Mouse (Mus musculus): ENCODE results near the gene Dennd4b. TPM values are rescaled to one million over a fixed set of nuclear protein-coding genes. Genes with fewer than 3 reads are reported as not detected.

Dennd4b gene
- polyA plus RNA-seq, 1 experiment from 2014 or later: 8.1 TPM

- Histone ChIP-seq H3K27ac (ENCODE audit: low read depth, low read length) (no peak overlapping the region), H3K9me3 (ENCODE audit: control insufficient read depth, low read length) (no peaks in the 10 kb centered on the region), H3K27me3 (replicated peaks; ENCODE audit: control insufficient read depth, insufficient read depth, low read length) (no peaks in the 10 kb centered on the region), H3K4me1 (ENCODE audit: control insufficient read depth, insufficient read depth, low read depth, low read length) (peaks cover 14% of the 10 kb centered on the region), H3K4me3 (ENCODE audit: low read length) (no peak overlapping the region), H3K9ac (ENCODE audit: low read depth, low read length) (no peak overlapping the region), H3K36me3 (ENCODE audit: control insufficient read depth, insufficient read depth, low read length) (peaks cover 33% of the 10 kb centered on the region), H3K4me2 (ENCODE audit: low read length) (no peak overlapping the region)
- WGBS: 90% methylated on average over 19 of the region's 19 CpGs
- no peak for ATAC-seq
These were observed 8.1 kb upstream of the Dennd4b start for GRCm38 (mm10) chr3:90256731-90257530.

GRCm38 (mm10) chr3:90258521-90258920 is 6.5 kb upstream of the Dennd4b start:
- no peaks in the 10 kb centered on the region for H3K9me3 ChIP-seq (ENCODE audit: control insufficient read depth, low read length)
- no peak for ATAC-seq
- peaks cover 14% of the 10 kb centered on the region for H3K4me1 ChIP-seq (ENCODE audit: control insufficient read depth, insufficient read depth, low read depth, low read length)
- H3K36me3 ChIP-seq (ENCODE audit: control insufficient read depth, insufficient read depth, low read length): peaks cover 46% of the 10 kb centered on the region
- no peak overlapping the region for H3K27ac ChIP-seq (ENCODE audit: low read depth, low read length)
- H3K27me3 ChIP-seq (replicated peaks; ENCODE audit: control insufficient read depth, insufficient read depth, low read length): no peaks in the 10 kb centered on the region
- 91% methylated on average over 4 of the region's 4 CpGs for WGBS
- no peak overlapping the region for H3K4me3 ChIP-seq (ENCODE audit: low read length)
- no peak overlapping the region for H3K4me2 ChIP-seq (ENCODE audit: low read length)
- H3K9ac ChIP-seq (ENCODE audit: low read depth, low read length): no peak overlapping the region

- H3K4me1 ChIP-seq (ENCODE audit: control insufficient read depth, insufficient read depth, low read depth, low read length): peaks cover 10% of the 10 kb centered on the region
- no peak overlapping the region for H3K4me3 ChIP-seq (ENCODE audit: low read length)
- ATAC-seq: no peak
- no peak overlapping the region for H3K27ac ChIP-seq (ENCODE audit: low read depth, low read length)
- H3K36me3 ChIP-seq (ENCODE audit: control insufficient read depth, insufficient read depth, low read length): peaks cover 43% of the 10 kb centered on the region
- no peak overlapping the region for H3K9ac ChIP-seq (ENCODE audit: low read depth, low read length)
- H3K9me3 ChIP-seq (ENCODE audit: control insufficient read depth, low read length): no peaks in the 10 kb centered on the region
- WGBS: 95% methylated on average over 5 of the region's 5 CpGs
- no peaks in the 10 kb centered on the region for H3K27me3 ChIP-seq (replicated peaks; ENCODE audit: control insufficient read depth, insufficient read depth, low read length)
- no peak overlapping the region for H3K4me2 ChIP-seq (ENCODE audit: low read length)
These were observed 1.7 kb upstream of the Dennd4b start for GRCm38 (mm10) chr3:90263121-90263771.

- peak overlapping the region; percentile 99 for H3K9ac ChIP-seq (ENCODE audit: low read depth, low read length)
These were observed 325 bp upstream of the Dennd4b start for GRCm38 (mm10) chr3:90264687-90265033.

GRCm38 (mm10) chr3:90265932-90266741 is 1.2 kb downstream of the Dennd4b start:
- Histone ChIP-seq H3K9ac (ENCODE audit: low read depth, low read length) (peak overlapping the region; percentile 99), H3K9me3 (ENCODE audit: control insufficient read depth, low read length) (no peaks in the 10 kb centered on the region), H3K4me3 (ENCODE audit: low read length) (peak overlapping the region; percentile 96), H3K36me3 (ENCODE audit: control insufficient read depth, insufficient read depth, low read length) (peaks cover 20% of the 10 kb centered on the region), H3K27me3 (replicated peaks; ENCODE audit: control insufficient read depth, insufficient read depth, low read length) (no peaks in the 10 kb centered on the region), H3K27ac (ENCODE audit: low read depth, low read length) (peak overlapping the region; percentile 97), H3K4me2 (ENCODE audit: low read length) (peak overlapping the region; percentile 76), H3K4me1 (ENCODE audit: control insufficient read depth, insufficient read depth, low read depth, low read length) (peaks cover 10% of the 10 kb centered on the region)
- ATAC-seq: peak; percentile 51
- 26% methylated on average over 16 of the region's 16 CpGs for WGBS

More at GRCm38 (mm10) chr3:90264687-90265033, 325 bp upstream of the Dennd4b start:
- Histone ChIP-seq H3K27me3 (replicated peaks; ENCODE audit: control insufficient read depth, insufficient read depth, low read length) (no peaks in the 10 kb centered on the region), H3K27ac (ENCODE audit: low read depth, low read length) (peak overlapping the region; percentile 97), H3K4me2 (ENCODE audit: low read length) (peak overlapping the region; percentile 76), H3K36me3 (ENCODE audit: control insufficient read depth, insufficient read depth, low read length) (peaks cover 35% of the 10 kb centered on the region), H3K4me3 (ENCODE audit: low read length) (peak overlapping the region; percentile 96), H3K4me1 (ENCODE audit: control insufficient read depth, insufficient read depth, low read depth, low read length) (peaks cover 10% of the 10 kb centered on the region), H3K9me3 (ENCODE audit: control insufficient read depth, low read length) (no peaks in the 10 kb centered on the region)
- whole genome bisulfite sequencing: 36% methylated on average over 10 of the region's 10 CpGs
- no peak for ATAC-seq

GRCm38 (mm10) chr3:90266901-90267775 is 2.2 kb downstream of the Dennd4b start:
- Histone ChIP-seq H3K36me3 (ENCODE audit: control insufficient read depth, insufficient read depth, low read length) (peaks cover 16% of the 10 kb centered on the region), H3K4me2 (ENCODE audit: low read length) (no peak overlapping the region; the same call in 1 of the 2 replicates), H3K9ac (ENCODE audit: low read depth, low read length) (no peak overlapping the region), H3K27me3 (replicated peaks; ENCODE audit: control insufficient read depth, insufficient read depth, low read length) (no peaks in the 10 kb centered on the region), H3K4me3 (ENCODE audit: low read length) (no peak overlapping the region), H3K27ac (ENCODE audit: low read depth, low read length) (no peak overlapping the region; the same call in 1 of the 2 replicates), H3K4me1 (ENCODE audit: control insufficient read depth, insufficient read depth, low read depth, low read length) (peaks cover 10% of the 10 kb centered on the region), H3K9me3 (ENCODE audit: control insufficient read depth, low read length) (no peaks in the 10 kb centered on the region)
- no peak for ATAC-seq
- WGBS: 90% methylated on average over 20 of the region's 20 CpGs

GRCm38 (mm10) chr3:90268190-90268589 is 3.2 kb downstream of the Dennd4b start:
- Histone ChIP-seq H3K27ac (ENCODE audit: low read depth, low read length) (no peak overlapping the region), H3K36me3 (ENCODE audit: control insufficient read depth, insufficient read depth, low read length) (peaks cover 14% of the 10 kb centered on the region), H3K4me2 (ENCODE audit: low read length) (no peak overlapping the region), H3K4me1 (ENCODE audit: control insufficient read depth, insufficient read depth, low read depth, low read length) (peaks cover 10% of the 10 kb centered on the region), H3K4me3 (ENCODE audit: low read length) (no peak overlapping the region), H3K9ac (ENCODE audit: low read depth, low read length) (no peak overlapping the region), H3K27me3 (replicated peaks; ENCODE audit: control insufficient read depth, insufficient read depth, low read length) (no peaks in the 10 kb centered on the region), H3K9me3 (ENCODE audit: control insufficient read depth, low read length) (no peaks in the 10 kb centered on the region)
- WGBS: 95% methylated on average over 11 of the region's 11 CpGs
- no peak for ATAC-seq

- Histone ChIP-seq H3K4me3 (ENCODE audit: low read length) (no peak overlapping the region), H3K4me1 (ENCODE audit: control insufficient read depth, insufficient read depth, low read depth, low read length) (peaks cover 10% of the 10 kb centered on the region), H3K27ac (ENCODE audit: low read depth, low read length) (no peak overlapping the region), H3K36me3 (ENCODE audit: control insufficient read depth, insufficient read depth, low read length) (peaks cover 7% of the 10 kb centered on the region), H3K27me3 (replicated peaks; ENCODE audit: control insufficient read depth, insufficient read depth, low read length) (no peaks in the 10 kb centered on the region), H3K9ac (ENCODE audit: low read depth, low read length) (no peak overlapping the region), H3K9me3 (ENCODE audit: control insufficient read depth, low read length) (no peaks in the 10 kb centered on the region), H3K4me2 (ENCODE audit: low read length) (no peak overlapping the region)
- ATAC-seq: no peak
- 85% methylated on average over 16 of the region's 16 CpGs for WGBS
These were observed 4.0 kb downstream of the Dennd4b start for GRCm38 (mm10) chr3:90268971-90269370.
